Mouse (Mus musculus) cerebellum, adult 2 months (tissue): ENCODE results near the gene Wrap73. TPM values are rescaled to one million over a fixed set of nuclear protein-coding genes. Genes with fewer than 3 reads are reported as not detected.

Experiments used
- DNase-seq, 2 experiments: peaks; one replicate each; pipeline ENCODE4 v3.0.0; 2021
- H3K27ac ChIP-seq: fragments of 200-500 bp; 2 replicates; pipeline ENCODE4 v1.5.1; 2012; ENCODE audit warnings: low read length, control low read depth, inconsistent platforms; ENCODE audit not compliant: insufficient read depth
- H3K27me3 ChIP-seq: fragments of 200-500 bp; 2 replicates; pipeline ENCODE4 v1.6.1; 2012; ENCODE audit warnings: inconsistent platforms, mild to moderate bottlenecking, low read length, moderate library complexity; ENCODE audit not compliant: control insufficient read depth, insufficient read depth
- H3K4me1 ChIP-seq: fragments of 200-500 bp; 2 replicates; pipeline ENCODE4 v1.6.1; 2011; ENCODE audit warnings: low read length; ENCODE audit not compliant: control insufficient read depth, insufficient read depth
- H3K4me3 ChIP-seq: fragments of 200-500 bp; replicated peaks from 2 replicates; pipeline ENCODE3; 2011; ENCODE audit warnings: mild to moderate bottlenecking, low read depth, low read length, control low read depth; ENCODE audit not compliant: insufficient read depth
- CTCF ChIP-seq: fragments of 200-500 bp; IDR thresholded peaks from 2 replicates; pipeline ENCODE4 v1.5.1; 2011; ENCODE audit warnings: low read depth, mild to moderate bottlenecking, control low read depth, low read length, moderate library complexity, borderline replicate concordance; ENCODE audit not compliant: insufficient read depth
- POLR2A ChIP-seq: fragments of 200-500 bp; IDR thresholded peaks from 2 replicates; pipeline ENCODE4 v1.6.1; 2011; ENCODE audit warnings: low read length, control low read depth, borderline replicate concordance; ENCODE audit not compliant: insufficient read depth
- WGBS: fragments of 180-500 bp; shearing (Covaris S2); methylation state at CpG from one replicate; pipeline ENCODE4 v1.1.7; 2018; 5-methylcytosine and 5-hydroxymethylcytosine counted together
- polyA plus RNA-seq: library from polyadenylated mRNA; depleted of rRNA; stranded (reverse); fragments of >200 nt; gene quantifications from 2 replicates; pipeline ENCODE4 v1.2.3, GENCODE M21; 2012

Wrap73 gene
- polyA plus RNA-seq, 1 experiment = 55.6 TPM

DNA sequence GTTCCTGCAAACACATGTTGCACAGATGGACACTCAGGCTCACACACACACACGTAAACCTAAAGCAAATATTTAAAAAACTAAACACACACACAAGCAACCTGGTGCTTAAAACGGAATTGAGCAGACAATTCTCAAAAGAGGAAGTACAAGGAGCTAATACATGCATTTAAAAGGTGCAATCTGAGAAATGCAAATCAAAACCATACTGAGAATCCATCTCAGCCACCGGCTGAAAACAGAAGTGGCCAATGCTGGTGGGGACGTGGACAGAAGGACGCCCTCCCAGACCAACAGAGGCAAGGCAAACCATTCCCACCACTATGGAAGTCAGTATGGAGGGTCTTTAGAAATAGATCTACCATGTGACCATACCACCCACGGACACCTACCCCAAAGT lies 18.6 kb upstream of the Wrap73 start:
- Histone ChIP-seq H3K27ac (no peak overlapping the region), H3K4me1 (peaks cover 20% of the 10 kb centered on the region), H3K4me3 (no peak overlapping the region), H3K27me3 (no peaks in the 10 kb centered on the region)
- TF ChIP-seq CTCF = no peak
- no peak for TF ChIP-seq POLR2A
- WGBS = 93% methylated on average over 6 of the region's 6 CpGs
- no peak for DNase-seq

DNA sequence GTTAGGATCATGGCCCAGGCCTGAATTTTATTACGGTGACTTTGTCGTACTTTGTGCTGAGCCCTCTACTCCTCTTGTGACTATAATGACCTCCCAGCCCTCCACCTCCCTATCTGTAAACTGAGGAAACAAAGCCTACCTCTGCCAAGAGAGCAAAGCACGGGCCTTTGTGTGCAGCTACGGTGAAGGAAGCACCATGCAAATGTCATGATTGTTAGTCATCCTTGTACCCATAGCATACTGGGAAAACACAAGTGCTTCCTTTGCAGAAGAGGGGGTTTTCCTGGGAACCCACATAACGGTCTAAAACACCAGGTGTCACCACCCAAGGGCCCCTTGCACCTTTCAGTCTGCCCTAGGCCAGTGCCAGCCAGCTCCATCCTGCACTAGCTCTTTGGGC lies 17.0 kb upstream of the Wrap73 start:
- H3K27me3 ChIP-seq = no peaks in the 10 kb centered on the region
- no peak for TF ChIP-seq POLR2A
- TF ChIP-seq CTCF = no peak
- H3K4me3 ChIP-seq = no peak overlapping the region
- H3K27ac ChIP-seq = no peak overlapping the region
- H3K4me1 ChIP-seq = peaks cover 9% of the 10 kb centered on the region
- no peak for DNase-seq
- WGBS = 93% methylated on average over 5 of the region's 5 CpGs

DNA sequence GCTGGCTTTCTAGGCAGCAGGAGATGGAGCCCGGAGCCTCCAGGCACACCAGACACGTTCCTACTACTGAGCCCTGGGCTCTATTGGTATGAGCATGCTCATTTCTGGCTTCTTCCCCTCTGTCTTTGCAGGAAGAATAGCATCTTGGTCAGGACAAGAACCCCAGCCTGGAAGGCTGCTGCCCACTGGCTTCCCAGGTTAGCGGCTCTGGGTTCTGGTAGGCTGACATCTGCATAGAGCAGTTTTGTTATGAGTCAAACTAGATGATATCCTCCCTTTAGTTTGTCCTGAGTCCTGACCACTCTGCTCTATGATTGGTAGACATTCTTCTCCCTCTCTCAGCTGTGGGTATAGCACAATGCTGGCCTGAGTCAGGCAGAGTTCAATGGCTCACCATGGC lies 14.9 kb upstream of the Wrap73 start:
- TF ChIP-seq CTCF (no peak), POLR2A (no peak)
- no peak overlapping the region for H3K4me3 ChIP-seq
- WGBS = 89% methylated on average over 3 of the region's 3 CpGs

DNA sequence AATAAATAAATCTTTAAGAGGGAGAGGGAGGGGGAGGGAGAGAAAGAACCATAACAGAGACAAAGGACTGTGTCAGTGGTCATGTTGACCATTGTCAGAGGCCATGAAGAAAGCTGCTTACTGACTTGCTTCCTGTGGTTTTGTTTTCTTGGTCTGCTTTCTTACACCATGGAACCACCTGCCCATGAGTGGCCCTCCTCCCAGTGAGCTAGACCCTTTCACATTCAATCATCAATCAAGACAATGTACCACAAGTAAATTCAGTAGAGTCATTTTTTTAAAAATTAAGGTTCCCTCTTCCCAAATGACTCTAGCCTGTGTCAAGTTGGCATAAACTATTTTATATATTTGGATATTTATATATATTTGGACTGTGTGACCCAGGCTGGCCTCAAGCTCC lies 12.2 kb upstream of the Wrap73 start:
- DNase-seq = no peak
- no peak overlapping the region for H3K4me3 ChIP-seq
- no peak for TF ChIP-seq CTCF
- no peak for TF ChIP-seq POLR2A
- no peak overlapping the region for H3K27ac ChIP-seq
- H3K27me3 ChIP-seq = no peaks in the 10 kb centered on the region
- no peaks in the 10 kb centered on the region for H3K4me1 ChIP-seq

More for the DNA sequence above, 14.9 kb upstream of the Wrap73 start:
- Histone ChIP-seq H3K4me1 (peaks cover 6% of the 10 kb centered on the region), H3K27ac (no peak overlapping the region), H3K27me3 (no peaks in the 10 kb centered on the region)
- DNase-seq = no peak

DNA sequence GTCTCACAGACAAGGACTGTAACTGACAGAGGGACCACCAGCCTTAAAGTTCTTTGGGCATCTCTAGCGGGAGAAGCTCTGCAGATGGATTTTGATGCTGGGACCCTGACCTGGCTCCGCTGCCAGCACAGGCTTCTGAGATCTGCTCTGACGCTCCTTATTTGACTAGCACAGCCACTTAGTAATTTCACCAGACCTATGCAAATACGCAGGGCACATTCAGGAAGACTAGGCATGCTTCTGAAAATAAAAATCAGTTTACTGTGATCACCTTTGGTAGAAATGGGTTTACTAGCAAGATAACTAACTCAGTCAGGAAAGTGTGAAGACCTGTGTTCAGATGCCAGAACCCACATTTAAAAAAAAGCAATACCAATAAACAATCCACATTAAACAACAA lies 10.3 kb upstream of the Wrap73 start:
- H3K4me1 ChIP-seq = no peaks in the 10 kb centered on the region
- 94% methylated on average over 4 of the region's 4 CpGs for WGBS
- no peak for TF ChIP-seq POLR2A
- TF ChIP-seq CTCF = no peak
- no peak overlapping the region for H3K4me3 ChIP-seq
- no peak for DNase-seq
- H3K27ac ChIP-seq = no peak overlapping the region
- H3K27me3 ChIP-seq = no peaks in the 10 kb centered on the region

DNA sequence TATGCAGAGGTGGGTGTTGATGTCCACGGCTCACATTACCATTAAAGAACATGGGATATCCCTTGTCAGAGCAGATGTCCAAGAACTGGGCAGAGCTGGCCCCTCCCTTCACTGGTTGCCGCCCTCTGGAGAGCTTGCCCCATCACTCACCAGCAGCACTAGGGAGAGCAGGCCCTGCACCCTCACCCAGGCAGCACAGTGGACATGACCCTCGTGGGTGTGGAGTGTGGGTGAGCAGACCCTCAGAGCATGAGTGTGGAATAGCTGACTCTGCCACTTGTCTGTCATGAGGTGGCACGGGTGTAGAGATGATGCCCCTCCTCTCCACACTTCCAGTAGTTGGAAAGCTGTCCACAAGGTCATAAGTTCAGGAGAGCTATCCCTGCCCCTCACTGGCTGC lies 7.4 kb upstream of the Wrap73 start:
- TF ChIP-seq CTCF = no peak
- TF ChIP-seq POLR2A = no peak
- WGBS = 77% methylated on average over 4 of the region's 4 CpGs

DNA sequence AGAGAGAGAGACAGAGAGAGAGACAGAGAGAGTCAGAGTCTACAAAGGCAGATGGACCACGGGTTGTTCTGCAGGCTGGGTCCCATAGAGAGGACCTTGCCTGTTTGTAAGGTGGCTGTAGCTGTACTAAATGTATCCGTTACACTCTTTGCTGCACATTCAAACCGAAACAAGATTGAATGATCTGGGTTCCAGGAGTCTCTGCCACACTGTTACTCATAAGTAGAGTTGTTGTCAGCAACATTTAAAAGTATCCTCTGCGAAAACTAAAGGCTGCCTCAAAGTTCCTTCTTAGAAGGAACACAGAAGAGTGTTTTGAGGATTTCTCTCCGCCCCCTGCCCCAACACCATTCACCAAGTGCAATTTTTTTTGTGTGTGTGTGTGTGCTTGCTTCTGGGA lies 5.0 kb upstream of the Wrap73 start:
- Histone ChIP-seq H3K27ac (no peak overlapping the region), H3K4me1 (peaks cover 10% of the 10 kb centered on the region), H3K4me3 (no peak overlapping the region), H3K27me3 (no peaks in the 10 kb centered on the region; the same call in 1 of the 2 replicates)
- no peak for DNase-seq
- TF ChIP-seq POLR2A = no peak
- no peak for TF ChIP-seq CTCF
- WGBS = 80% methylated on average over 5 of the region's 5 CpGs

More for the DNA sequence above, 7.4 kb upstream of the Wrap73 start:
- H3K4me1 ChIP-seq = no peaks in the 10 kb centered on the region
- H3K4me3 ChIP-seq = no peak overlapping the region
- DNase-seq = no peak
- H3K27me3 ChIP-seq = no peaks in the 10 kb centered on the region
- no peak overlapping the region for H3K27ac ChIP-seq

DNA sequence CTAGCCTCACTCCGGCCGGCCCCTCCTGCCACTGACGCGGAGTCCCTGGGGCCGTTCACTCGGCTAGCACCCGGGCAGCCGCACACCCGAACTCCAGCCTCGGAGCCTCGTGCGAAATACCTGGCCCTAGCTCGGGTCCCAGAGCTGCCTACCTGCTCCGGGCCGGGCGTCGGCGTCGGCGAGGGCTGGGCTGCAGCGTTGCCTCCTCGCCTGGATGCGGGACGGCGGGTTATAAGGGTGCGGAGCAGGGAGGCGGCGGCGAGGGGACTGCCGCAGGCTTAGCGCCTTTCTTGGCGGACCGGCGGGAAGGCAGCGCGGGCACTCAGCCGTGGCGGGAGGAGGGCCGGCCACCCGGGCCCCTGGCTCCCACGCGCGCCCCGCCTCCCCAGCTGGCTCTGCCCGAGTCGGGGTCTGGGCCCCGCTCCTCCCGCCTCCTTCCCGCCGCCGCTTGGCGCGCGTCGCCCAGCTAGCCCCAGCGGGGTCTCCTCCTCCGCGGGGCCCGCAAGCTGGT lies 2.4 kb upstream of the Wrap73 start:
- peak; percentile 49 to 59 for DNase-seq
- H3K4me3 ChIP-seq = peak overlapping the region; percentile 55
- peaks cover 14% of the 10 kb centered on the region for H3K4me1 ChIP-seq
- H3K27me3 ChIP-seq = no peaks in the 10 kb centered on the region; the same call in 1 of the 2 replicates
- H3K27ac ChIP-seq = no peak overlapping the region
- no peak for TF ChIP-seq CTCF
- TF ChIP-seq POLR2A = no peak
- WGBS = under 1% methylated on average over 56 of the region's 59 CpGs

DNA sequence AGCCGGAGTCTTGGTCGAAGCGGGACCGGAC lies 2.2 kb upstream of the Wrap73 start, which contains the start of gene Trp73:
TSS of gene Trp73 (minus strand) at position 27 of the 31 bp plus-strand sequence.
- TF ChIP-seq CTCF (no peak), POLR2A (no peak)
- Histone ChIP-seq H3K4me1 (peaks cover 15% of the 10 kb centered on the region), H3K4me3 (peak within 1 kb of the TSS; percentile 55), H3K27me3 (no peaks in the 10 kb centered on the region; the same call in 1 of the 2 replicates), H3K27ac (no peak within 1 kb of the TSS)
- DNase-seq = no peak
- 0% methylated on average over 3 of the region's 4 CpGs for WGBS
